Mouse (Mus musculus) effector memory CD4-positive, alpha-beta T cell, adult 5 months (primary cell): Measurements from ENCODE around the gene Plcg1. TPM values are rescaled to one million over a fixed set of nuclear protein-coding genes. Genes with fewer than 3 reads are reported as not detected.

Experiments
- polyA plus RNA-seq: library from polyadenylated mRNA; unstranded; fragments of 100-300 nt; shearing (Covaris generic); gene quantifications from one replicate; pipeline ENCODE4 v1.2.1, GENCODE M21; 2017

The Plcg1 gene
- polyA plus RNA-seq: 173 TPM

GRCm38 (mm10) chr2:160731117-160731838, at the start of gene Plcg1:
TSS of gene Plcg1 (plus strand) at chr2:160731300.

Other genes starting within 250 kb of the Plcg1 start
- gene Top1, start 85.4 kb upstream of the Plcg1 start, polyA plus RNA-seq: 113 TPM
- gene Zhx3, start 141.7 kb downstream of the Plcg1 start, polyA plus RNA-seq: 11.8 TPM
- 1.8 TPM for gene Lpin3, start 149.4 kb downstream of the Plcg1 start, polyA plus RNA-seq
- not detected for gene Emilin3, start 181.0 kb downstream of the Plcg1 start, polyA plus RNA-seq